Mouse (Mus musculus) ovary, postnatal 10 days (tissue): ENCODE data around the gene Dnajb13.

Source experiments
- DNase-seq: peaks from one replicate; pipeline ENCODE4 v3.0.0; 2022; ENCODE audit warnings: low spot score

The Dnajb13 gene

DNA sequence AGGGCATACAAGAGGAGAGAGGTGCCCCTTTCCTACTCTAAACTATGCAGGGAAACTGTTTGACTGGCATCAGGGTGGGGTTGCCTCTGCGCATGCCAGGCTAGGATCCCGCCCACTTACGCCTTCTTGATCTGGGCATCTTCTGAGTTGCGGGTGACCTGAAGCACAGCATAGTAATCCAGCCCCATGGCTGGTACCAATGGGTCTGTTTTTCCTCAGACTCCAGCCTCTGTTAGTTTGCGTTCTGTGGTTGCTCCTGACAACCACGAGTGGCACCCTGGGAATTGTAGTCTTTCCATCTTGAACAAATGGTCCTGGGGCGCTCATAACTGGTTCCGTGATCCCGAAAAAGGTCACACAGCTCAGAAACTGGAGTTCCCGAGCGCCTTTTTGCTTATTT, at the start of gene Dnajb13:
Dnajb13 (minus strand) TSS at position 388 of the 400 bp plus-strand sequence.
- DNase-seq, result no peak

DNA sequence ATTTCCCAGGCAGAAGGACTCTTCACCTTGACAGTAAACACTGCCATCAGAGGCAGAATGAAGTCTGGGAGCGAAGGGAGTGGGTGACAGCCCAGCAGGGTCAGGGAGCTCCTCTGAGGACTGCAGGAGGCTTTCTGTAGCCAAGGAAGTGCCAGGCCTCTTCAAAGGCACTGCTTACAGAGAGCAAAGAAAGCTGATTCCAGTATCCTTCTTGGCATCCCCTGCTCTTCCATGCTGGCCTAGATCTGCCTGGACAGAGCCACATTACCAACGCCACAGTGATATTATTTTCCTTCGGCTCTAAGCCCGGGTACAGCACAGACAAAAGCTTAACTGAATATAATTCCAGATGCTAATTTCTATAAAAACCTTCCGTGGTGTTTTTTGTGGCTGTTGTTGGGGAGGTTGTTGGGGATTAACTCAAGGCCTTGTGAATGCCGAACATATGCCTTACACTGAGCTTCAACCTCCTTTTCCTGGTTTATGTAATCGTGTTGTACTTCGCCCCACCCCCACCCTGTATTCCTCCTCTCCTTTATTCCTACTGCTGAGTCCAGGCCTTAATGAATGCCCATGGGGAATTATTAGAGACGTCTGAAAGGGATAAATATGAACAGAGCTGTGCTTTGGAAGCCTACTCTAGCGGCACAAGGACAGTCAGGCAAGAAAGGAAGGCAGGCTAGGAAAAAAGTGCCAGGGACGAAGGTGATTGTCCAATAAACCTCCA, 47.3 kb upstream of the Dnajb13 start:
- DNase-seq, result no peak

DNA sequence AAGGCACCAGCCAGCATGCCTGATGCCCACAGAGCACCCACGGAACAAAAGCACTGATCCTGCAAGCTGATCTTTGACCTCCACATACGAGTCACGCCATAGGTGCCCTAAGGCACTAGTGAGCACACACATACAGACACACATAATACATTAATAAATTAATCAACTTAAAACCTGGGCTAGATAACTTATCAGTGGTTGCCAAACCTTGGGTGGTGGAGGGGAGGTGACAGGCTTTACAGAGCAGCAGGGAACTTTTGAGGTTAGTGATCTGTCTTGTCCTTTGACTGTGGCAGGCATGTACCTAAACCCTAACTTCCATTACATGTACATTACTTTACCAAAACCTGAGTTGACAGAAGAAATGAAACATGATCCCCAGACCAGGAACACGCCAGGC, 44.6 kb upstream of the Dnajb13 start:
- DNase-seq, result no peak

DNA sequence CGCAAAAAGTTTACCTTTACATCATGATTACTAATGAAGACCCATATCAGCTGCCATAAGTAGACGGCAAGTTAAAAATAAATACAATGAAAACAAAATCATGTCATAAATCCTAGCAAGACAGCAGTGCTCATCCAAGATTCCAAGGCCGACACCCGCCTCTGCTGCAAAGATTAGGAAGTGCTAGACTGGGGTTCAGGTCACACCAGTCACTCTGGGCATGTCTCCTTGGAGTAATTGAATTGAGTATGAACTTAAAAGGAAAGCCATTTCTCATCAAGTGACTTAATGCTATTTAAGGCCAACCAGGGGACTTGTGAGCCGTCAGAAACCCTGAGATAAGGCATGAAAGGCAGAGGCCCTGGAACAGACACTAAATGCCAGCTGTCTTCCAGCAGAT, 42.5 kb upstream of the Dnajb13 start:
- no peak for DNase-seq

DNA sequence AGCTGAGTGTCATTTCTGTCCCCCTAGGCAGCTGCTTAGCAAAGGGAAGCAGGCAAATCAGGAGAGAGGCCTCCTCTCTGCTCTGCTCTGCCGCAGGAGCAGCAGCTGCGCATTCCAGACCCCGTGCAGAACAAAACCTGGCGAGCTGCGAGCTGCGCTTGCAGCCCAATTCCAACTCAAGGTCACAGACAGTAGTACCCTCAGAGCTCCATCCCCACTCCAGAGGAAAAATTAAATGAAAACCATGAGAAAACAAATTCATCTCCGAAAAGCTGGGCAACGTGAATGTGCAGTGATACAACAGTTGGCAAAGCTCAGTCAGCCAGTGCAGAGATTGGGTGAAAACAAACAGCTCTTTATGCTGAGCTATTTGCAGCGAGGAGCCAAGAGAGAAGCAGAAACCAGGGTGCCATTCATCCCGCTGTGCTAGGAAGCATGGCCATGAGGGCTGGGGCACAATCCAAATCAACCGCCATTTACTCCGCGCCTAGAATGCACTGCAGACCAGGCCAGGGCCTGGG, 40.7 kb upstream of the Dnajb13 start:
- no peak for DNase-seq

DNA sequence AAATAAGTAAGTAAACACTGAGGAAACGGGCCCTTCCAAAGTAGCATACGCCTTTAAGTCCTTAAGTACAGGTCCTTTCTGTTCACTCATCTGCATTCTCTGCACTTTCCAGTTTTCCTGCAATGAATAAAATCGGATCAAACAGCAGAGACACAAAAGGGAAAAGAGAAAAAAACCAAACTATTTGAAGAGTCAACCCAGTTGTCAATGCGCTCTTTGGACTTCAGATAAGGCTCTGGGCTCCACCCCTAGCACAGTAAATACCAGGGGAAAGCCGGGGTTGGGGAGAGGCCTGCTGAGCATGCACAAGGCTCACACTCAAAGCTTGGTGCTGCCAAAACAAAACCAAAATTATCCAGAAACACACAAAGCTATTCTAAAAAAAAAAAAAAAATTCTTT, 40.2 kb upstream of the Dnajb13 start:
- DNase-seq, result no peak

DNA sequence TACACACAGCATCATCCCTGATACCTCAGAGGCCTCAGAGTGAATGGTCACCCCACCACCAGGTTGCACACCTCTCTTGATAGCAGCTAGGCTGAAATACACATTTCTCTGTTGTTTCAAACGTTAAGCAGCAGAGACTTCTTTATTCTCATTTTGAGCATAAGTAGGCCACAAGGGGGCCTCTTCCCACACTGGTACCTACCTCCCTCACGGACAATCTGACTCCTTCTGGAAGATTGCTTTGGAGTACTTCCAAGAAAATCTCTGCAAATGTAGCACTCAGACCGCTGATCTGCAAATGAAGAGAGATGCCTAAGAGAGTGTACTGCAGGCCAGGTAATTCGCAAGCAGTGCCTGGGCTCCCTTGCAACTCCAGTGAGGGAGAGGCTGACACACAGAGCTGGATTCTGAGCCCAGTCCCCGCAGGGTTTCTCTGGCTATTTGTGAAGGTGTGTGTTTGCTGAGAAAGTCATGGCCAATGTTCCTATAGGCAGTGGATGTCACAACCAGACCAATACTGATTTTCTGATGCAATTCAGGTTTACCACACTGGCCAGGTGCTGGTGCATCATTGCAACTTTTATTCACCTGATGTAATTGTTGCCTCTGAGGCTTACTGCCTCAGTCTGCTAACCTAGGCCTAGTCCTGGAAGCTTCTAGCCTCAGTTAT, 35.7 kb upstream of the Dnajb13 start:
- no peak for DNase-seq

DNA sequence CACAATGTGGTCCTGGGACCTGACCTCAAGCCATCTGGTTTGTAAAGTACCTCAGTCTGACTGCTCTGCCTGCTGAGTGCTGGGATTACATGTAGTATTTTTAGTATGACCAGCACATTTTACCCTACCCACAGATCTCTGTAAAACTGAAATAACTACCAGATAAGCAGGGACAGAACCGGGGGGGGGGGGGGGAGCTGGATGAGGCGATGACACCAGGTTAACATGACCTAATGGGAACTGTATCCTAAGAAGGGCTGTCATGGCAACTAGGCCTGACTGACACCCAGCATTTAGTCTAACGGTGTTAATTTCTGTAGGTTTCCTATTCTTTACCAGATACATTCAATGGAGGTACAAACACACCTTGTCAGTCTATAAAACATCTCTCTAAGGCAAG, 35.0 kb upstream of the Dnajb13 start:
- no peak for DNase-seq

DNA sequence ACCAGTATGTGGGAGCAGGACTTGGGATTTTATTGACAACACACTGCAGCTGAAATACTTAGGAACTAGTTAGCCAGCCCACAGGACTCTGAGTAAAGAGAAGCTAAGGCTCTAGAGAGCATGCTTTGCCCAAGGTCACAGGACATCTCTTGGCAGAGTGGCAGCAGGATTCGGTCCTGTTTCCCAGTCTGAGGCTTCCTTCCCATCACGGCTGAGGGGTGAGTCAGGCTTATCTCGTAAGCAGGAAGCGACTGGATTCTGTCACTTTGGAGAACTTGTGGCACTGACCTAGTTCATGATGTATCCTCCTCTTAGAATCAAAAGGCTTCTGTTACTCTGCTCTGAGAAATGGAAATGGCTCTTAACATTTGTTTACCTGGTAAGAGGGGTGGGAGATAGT, 32.9 kb upstream of the Dnajb13 start:
- no peak for DNase-seq

DNA sequence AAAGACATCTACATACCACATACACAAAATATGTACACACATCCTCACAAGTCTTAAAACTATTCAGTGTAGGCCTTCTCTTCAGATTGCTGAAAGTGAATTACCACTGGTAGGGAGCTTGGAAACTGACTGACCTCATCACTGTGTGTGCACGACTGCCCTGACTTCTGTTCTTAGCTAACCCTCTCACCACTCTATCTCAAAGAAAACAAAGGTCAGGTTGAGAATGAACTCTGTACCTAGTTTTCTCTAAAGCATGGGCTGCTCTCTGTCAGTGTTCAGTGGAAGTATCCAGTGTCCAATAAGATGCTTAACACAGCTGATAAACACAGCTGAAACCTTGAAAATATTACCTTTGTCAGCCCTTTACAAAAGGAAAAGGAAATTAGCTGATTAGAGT, 29.7 kb upstream of the Dnajb13 start:
- no peak for DNase-seq

DNA sequence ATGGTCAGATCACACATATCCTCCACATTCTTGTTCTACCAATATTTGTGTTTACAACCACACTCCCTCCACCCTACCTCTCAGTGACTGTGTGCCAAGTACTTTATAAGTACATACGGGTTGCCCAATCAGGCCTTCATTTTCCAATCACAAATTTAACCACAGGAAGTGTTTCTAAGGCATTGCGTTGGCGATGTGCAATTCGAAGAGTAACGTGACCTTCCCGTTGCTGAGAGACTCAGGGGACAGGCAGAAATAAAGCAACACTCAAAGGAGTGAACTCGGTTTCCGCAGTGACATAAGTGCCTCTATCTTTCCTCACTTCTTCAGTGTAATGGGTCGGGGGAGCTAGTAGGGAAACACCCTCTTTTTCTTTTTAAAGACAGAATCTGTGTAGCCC, 24.8 kb upstream of the Dnajb13 start:
- no peak for DNase-seq

DNA sequence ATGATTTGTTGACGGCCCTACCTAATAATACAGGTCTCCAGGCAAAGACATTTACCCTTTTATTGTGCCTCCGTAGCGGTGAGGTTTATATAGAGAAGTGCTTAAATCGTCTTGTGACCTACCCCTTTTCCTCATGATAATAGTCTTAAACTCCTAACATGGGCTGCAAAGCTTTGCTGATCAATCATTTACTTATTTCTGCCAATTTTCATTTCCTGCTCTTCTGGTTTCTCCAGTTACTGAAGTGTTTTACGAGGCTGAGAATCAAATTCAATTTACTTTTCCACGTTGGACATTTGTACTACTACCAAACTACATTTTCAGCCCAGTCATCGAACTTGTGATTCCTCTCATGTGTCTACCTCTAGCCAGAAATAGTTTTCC, 22.8 kb upstream of the Dnajb13 start:
- no peak for DNase-seq

DNA sequence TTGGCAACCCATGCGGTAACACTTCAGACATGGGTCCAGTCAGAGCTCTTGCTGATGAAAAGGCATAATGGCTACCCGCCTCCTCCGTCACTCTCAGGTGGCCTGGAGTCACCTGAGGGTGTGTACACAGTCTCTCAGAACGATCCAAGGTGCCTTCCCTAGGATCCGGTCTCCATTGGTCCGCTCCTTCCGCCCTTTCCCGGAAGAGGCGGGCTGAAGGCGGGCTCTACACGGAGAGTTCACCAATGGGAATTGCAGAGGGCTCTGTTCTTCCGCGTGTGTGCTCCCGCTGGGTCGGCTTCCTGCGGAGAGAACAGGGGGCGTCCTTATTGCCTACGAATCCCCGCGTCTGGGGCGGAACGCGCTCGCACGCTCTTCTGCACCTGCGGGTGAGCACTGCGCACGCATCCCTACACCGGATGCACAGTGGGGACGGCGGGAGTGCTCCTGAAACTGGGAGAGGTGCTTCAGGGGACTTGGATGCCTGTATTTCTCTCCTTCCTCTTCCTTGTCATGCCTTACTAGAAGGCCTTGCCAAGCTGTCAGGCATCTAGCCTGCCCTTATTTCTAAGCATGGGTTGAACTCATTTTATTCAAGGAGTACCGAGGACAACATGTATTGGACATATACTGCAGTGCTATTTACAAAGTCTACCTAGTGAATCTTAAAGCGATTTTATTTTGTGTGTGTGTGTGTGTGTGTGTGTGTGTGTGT, 22.2 kb upstream of the Dnajb13 start, which contains the start of gene Coa4:
Coa4 (plus strand) TSS at position 268 of the 715 bp plus-strand sequence.
- peak; percentile 45 for DNase-seq

DNA sequence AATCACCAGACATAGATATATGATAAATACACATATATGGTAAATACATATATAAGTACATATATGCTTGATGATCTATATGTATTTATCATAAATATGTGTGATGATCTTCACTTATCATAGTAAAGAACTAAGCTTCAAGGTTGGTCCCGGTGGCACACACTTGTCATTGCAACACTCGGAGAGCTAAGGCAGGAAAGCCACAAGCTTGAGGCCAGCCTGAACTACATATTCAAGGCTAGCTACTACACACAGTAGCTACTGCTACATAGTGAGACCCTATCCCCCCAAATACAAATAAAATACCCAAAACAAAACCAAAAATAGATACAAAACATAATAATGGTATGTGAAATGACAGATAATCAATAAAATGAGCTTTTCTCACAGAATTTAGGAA, 21.1 kb upstream of the Dnajb13 start:
- no peak for DNase-seq

DNA sequence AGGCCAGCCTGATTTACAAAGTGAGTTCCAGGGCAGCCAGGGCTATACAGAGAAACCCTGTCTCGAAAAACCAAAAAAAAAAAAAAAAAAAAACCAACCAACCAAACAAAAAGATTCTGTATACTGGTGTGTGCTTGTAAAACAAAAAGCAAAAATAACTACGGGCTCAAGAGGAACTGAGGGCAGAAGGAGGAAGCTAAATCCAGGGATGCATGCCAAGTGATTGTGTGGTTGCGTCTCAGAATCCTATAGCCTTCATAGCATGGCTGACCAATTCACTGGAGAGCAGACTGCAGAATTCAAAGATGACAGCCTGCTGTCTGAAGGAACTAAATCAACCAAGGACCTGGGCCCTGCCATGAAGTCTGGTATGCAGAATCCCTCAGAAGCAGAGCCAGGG, 19.5 kb upstream of the Dnajb13 start:
- DNase-seq, result no peak

DNA sequence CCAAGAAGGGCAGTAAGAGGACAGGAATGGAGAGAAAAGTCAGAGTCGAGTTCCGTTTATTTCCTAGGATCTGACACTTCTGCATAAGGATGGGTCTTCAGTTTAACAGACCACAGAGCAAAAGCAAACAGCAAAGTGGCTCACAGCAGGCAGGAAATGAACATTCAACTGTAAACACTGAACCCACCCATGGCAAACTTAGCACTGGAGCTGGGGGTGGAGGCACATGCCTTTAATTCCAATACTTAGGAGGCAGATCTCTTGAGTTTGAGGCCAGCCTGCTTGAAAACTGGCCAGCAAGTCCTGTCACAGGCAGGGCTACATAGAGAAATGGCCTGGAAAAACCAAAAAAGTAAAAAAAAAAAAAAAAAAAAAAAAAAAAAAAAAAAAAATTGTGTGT, 18.7 kb upstream of the Dnajb13 start:
- DNase-seq, result no peak

DNA sequence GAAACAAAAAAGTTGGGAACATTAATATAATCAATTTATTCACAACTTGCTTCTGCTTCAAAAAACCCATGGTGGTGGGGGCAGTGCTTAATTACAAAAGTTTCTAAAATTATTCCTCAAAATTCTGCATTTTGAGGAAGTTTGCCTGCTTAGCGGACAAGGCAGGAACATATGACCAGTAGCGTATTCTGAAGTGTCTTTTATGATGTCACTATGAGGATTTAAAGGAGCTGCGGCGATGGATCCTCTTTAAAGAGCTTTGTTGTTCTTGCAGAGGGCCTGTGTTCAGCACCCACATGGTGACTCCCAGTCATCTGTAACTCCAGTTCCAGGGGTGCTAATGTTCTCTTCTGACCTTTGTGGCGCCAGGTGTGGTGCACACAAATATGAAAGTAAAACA, 16.0 kb upstream of the Dnajb13 start:
- DNase-seq, result no peak

DNA sequence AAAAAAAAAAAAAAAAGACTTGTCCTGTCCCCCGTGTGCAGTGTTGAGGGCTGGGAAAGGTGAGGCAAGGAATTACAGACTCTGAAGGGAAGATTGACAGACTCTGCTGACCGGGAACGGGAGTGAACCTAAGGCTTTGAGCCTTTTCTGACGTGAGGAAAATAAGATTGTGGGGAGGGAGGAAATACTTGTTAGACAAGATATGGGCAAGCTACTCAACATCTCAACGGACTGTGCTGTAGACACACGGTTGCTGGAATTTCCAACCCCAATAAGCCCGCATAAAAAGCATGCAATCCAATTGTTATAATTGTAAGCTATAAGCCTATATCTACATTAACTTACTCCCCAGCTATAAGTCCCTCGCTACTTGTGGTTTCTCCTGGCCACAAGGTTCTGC, 9.9 kb upstream of the Dnajb13 start:
- DNase-seq, result no peak

DNA sequence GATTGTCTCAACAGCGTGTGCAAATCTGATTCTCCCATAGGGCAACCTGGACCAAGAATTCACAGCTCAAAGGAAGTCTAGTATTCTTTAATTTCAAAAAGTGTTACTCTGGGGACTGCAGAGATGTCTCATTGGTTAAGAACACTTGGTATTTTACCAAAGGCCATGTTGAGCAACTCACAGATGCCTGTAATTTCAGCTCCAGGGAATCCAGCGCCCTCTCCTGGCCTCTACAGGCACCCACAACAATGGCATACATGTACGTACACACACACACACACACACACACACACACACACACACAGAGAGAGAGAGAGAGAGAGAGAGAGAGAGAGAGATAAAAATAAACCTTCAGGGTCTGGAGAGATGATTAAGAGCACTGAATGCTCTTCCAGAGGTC, 7.5 kb upstream of the Dnajb13 start:
- no peak for DNase-seq

DNA sequence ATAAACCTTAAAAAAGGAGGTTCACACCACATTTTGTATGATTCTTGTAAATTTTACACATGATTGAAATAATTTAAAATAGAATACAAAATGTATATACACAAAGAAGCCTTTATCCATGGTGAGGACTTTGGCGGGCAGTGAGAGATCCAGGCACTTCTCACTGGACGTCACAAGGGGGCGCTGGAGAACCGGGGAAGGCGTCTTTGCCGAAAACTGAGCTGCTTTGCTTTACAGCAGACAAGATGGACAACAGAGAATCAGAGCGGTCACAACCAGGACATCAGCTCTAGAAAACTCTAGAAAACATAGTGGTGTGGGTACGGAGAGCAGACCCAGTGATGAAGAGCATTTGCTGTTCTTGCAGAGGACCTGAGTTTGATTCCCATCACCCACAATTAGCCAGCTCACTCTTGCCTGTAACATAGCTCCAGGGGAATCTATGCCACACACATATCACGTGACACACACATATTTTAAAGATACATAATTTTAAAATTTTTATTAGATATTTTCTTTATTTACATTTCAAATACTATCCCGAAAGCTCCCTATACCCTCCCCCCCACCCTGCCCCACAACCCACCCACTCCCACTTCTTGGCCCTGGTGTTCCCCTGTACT, 6.0 kb upstream of the Dnajb13 start:
- peak; percentile 73 for DNase-seq

DNA sequence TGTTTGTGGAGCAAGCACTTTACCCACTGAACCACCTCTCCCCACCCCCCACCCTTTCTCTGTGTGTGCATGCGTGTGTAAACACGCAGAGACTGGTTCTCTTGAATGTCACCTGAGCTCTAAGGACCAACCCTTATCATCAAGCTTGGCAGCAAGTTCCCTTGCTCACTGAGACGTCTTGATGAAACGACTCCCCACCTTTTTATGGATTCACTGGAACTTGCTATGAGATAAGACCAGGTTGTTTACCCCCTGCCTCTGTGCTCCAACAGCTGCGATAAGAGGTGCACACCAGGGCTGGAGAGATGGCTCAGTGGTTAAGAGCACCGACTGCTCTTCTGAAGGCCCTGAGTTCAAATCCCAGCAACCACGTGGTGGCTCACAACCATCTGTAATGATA, 5.4 kb upstream of the Dnajb13 start:
- DNase-seq, result no peak

DNA sequence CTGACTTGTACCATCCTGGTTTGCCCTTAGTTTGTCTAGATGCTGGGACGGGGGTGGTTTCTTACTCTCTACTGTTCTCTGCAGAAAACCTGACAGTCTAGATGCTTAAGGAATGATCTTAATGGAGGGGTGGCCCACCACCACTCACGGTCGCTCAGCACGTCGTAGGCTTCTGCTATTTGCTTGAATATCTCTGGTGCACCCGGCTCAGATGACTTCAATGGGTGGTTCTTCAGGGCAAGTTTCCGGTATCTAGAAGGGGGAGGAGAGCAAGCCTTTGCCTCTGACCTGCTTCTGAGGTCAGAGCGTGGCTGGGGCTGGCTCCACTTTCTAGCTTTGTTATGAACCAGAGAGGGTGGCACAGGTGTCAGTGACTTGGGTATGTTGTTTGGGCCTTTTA, 3.2 kb downstream of the Dnajb13 start:
- no peak for DNase-seq

DNA sequence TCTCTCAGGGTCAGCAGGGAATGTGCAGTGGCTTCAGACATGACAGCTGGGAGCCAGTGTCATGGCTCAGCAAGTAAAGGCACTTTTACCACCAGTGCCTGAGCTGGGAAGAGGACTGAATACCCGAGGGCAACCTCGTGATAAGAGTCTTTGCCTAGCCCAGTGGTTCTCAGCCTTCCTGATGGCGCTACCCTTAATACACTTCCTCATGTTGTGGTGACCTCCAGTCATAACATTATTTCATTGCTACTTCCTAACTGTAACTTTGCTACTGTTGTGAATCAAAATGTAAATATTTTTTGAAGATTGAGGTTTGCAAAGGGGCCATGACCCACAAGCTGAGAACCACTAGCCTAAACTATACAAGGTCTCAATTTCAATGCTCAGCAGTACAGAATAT, 6.1 kb downstream of the Dnajb13 start:
- DNase-seq, result no peak
